Mouse (Mus musculus) spleen, adult 2 months (tissue): ENCODE measurements around the gene Smug1.

Source experiments
- CTCF ChIP-seq: fragments of 200-500 bp; IDR thresholded peaks from 2 replicates; pipeline ENCODE4 v1.5.1; 2011; ENCODE audit warnings: mild to moderate bottlenecking, inconsistent platforms; ENCODE audit not compliant: insufficient read depth, insufficient read length, insufficient replicate concordance; ENCODE audit errors: extremely low read depth
- POLR2A ChIP-seq: fragments of 200-500 bp; IDR thresholded peaks from 2 replicates; pipeline ENCODE4 v1.6.1; 2011; ENCODE audit warnings: low read depth, low read length, inconsistent platforms

DNA sequence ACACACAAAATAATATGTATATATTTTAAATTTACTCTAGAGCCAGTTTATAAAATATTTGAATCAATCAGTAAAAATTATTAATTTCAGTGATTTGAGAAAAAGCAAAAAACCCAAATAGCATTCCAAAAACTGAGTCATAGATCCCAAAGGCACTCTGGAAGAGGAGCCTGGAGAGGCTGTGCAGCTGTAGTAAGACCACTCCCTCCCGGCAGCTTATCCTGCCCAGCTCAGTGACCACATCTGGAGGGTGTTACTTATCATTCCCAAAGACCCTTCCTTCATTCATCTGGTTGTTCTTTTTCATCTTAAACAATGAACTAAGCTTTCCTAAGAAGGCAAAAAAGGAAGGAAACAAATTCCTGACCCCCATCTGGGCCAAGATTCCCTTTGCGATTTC lies 54.6 kb downstream of the Smug1 start:
- TF ChIP-seq CTCF (no peak), POLR2A (no peak)
